Mouse (Mus musculus) midbrain, embryonic 14.5 days (tissue): ENCODE measurements around the gene Lypd6b. TPM values are rescaled to one million over a fixed set of nuclear protein-coding genes. Genes with fewer than 3 reads are reported as not detected.

Source experiments
- ATAC-seq: fragments of 200-750 bp; cut with Nextera tagmentation; 2 replicates; pipeline ENCODE4 v1.8.0; 2017; ENCODE audit warnings: moderate number of reproducible peaks, moderate library complexity; ENCODE audit not compliant: low FRiP score, low TSS enrichment
- DNase-seq: peaks from one replicate; pipeline ENCODE4 v3.0.0-alpha.2; 2015
- H3K27ac ChIP-seq: fragments of 300-500 bp; sonication (generic); replicated peaks from 2 replicates; pipeline ENCODE4 v1.5.1; 2014; ENCODE audit warnings: mild to moderate bottlenecking, low read depth, low read length, moderate library complexity
- H3K27me3 ChIP-seq: fragments of 300-500 bp; sonication (generic); 2 replicates; pipeline ENCODE4 v1.6.1; 2014; ENCODE audit warnings: low read length, control low read depth, mixed read lengths; ENCODE audit not compliant: control insufficient read depth, insufficient read depth
- H3K36me3 ChIP-seq: fragments of 300-500 bp; sonication (generic); 2 replicates; pipeline ENCODE4 v1.6.1; 2014; ENCODE audit warnings: low read length, control low read depth; ENCODE audit not compliant: control insufficient read depth, insufficient read depth
- H3K4me1 ChIP-seq: fragments of 300-500 bp; sonication (generic); 2 replicates; pipeline ENCODE4 v1.6.1; 2014; ENCODE audit warnings: mild to moderate bottlenecking, antibody characterized with exemption, low read length, control low read depth; ENCODE audit not compliant: control insufficient read depth, insufficient read depth
- H3K4me2 ChIP-seq: fragments of 300-500 bp; sonication (generic); 2 replicates; pipeline ENCODE4 v1.6.1; 2014; ENCODE audit warnings: mild to moderate bottlenecking, low read length, moderate library complexity
- H3K4me3 ChIP-seq: fragments of 300-500 bp; sonication (generic); replicated peaks from 2 replicates; pipeline ENCODE4 v1.5.1; 2014; ENCODE audit warnings: low read depth, low read length
- H3K9ac ChIP-seq: fragments of 300-500 bp; sonication (generic); replicated peaks from 2 replicates; pipeline ENCODE4 v1.6.1; 2014; ENCODE audit warnings: mild to moderate bottlenecking, low read length, moderate library complexity
- H3K9me3 ChIP-seq: fragments of 300-500 bp; sonication (generic); 2 replicates; pipeline ENCODE4 v1.6.1; 2016; ENCODE audit warnings: low read length, control low read depth, mixed read lengths; ENCODE audit not compliant: control insufficient read depth
- WGBS: fragments of 180-500 bp; shearing (Covaris S2); extraction: QIAGEN DNeasy Blood & Tissue Kit; methylation state at CpG from one replicate; pipeline ENCODE4 v1.1.7; 2014; 5-methylcytosine and 5-hydroxymethylcytosine counted together
- polyA plus RNA-seq: library from polyadenylated mRNA; unstranded; fragments of >200 nt; fragmentation: Nextera tagmentation; extraction: Ambion mirVana; gene quantifications from 2 replicates; pipeline ENCODE4 v1.2.1, GENCODE M21; 2014

Gene Lypd6b
- polyA plus RNA-seq, 1 experiment from 2014 or later = 8.7 TPM

GRCm38 (mm10) chr2:49825588-49825987, 38.1 kb downstream of the Lypd6b start:
- no peak for DNase-seq

GRCm38 (mm10) chr2:49827756-49828155, 40.3 kb downstream of the Lypd6b start:
- Histone ChIP-seq H3K4me2 (no peak overlapping the region), H3K9ac (no peak overlapping the region), H3K27ac (no peak overlapping the region), H3K9me3 (no peaks in the 10 kb centered on the region), H3K27me3 (no peaks in the 10 kb centered on the region), H3K4me1 (no peaks in the 10 kb centered on the region), H3K4me3 (no peak overlapping the region), H3K36me3 (no peaks in the 10 kb centered on the region)
- 43% methylated on average over 4 of the region's 4 CpGs for WGBS
- no peak for DNase-seq
- ATAC-seq = no peak

More at GRCm38 (mm10) chr2:49825588-49825987, 38.1 kb downstream of the Lypd6b start:
- no peaks in the 10 kb centered on the region for H3K36me3 ChIP-seq
- no peaks in the 10 kb centered on the region for H3K27me3 ChIP-seq
- H3K4me1 ChIP-seq = no peaks in the 10 kb centered on the region
- 73% methylated on average over 1 of the region's 1 CpGs for WGBS
- no peak overlapping the region for H3K4me2 ChIP-seq
- no peak overlapping the region for H3K9ac ChIP-seq
- no peak overlapping the region for H3K27ac ChIP-seq
- H3K4me3 ChIP-seq = no peak overlapping the region
- no peaks in the 10 kb centered on the region for H3K9me3 ChIP-seq
- ATAC-seq = no peak

- Histone ChIP-seq H3K4me1 (no peaks in the 10 kb centered on the region), H3K27ac (no peak overlapping the region), H3K36me3 (no peaks in the 10 kb centered on the region), H3K9ac (no peak overlapping the region), H3K27me3 (no peaks in the 10 kb centered on the region), H3K4me3 (no peak overlapping the region), H3K4me2 (no peak overlapping the region), H3K9me3 (no peaks in the 10 kb centered on the region)
- WGBS = 95% methylated on average over 3 of the region's 3 CpGs
- no peak for ATAC-seq
- no peak for DNase-seq
Measured at GRCm38 (mm10) chr2:49830369-49830768, 42.9 kb downstream of the Lypd6b start.

DNA sequence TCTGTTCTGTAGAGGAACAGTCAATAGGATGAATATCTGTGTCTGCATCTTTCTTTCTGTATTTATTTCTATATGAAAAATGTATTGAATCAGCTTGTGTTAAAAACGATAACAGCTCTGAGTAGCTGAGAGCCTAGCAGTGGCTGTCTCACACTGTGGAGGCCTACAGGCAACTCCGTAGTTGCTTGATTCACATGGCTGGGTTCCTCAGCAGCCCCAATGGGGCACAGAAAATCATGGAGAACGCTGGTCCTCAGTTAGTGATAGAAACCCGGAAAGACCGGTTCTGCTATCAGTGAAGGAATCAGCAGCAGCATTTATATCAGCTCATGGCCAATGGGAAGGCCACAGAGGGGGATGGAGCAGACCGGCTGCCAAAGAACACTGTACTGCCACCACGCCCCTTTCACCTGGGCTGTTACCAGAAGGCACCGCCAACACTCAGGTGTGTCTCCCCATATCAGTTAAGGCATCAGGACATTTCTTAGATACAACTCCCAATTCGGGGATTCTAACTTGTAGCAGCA, 44.9 kb downstream of the Lypd6b start:
- ATAC-seq = no peak
- WGBS = 87% methylated on average over 9 of the region's 9 CpGs

GRCm38 (mm10) chr2:49837454-49838059, 50.1 kb downstream of the Lypd6b start:
- Histone ChIP-seq H3K4me1 (no peaks in the 10 kb centered on the region), H3K27me3 (no peaks in the 10 kb centered on the region), H3K9ac (no peak overlapping the region), H3K27ac (no peak overlapping the region), H3K9me3 (no peaks in the 10 kb centered on the region), H3K36me3 (no peaks in the 10 kb centered on the region), H3K4me3 (no peak overlapping the region), H3K4me2 (no peak overlapping the region)
- ATAC-seq = no peak
- WGBS = 61% methylated on average over 12 of the region's 12 CpGs
- peak; percentile 21 for DNase-seq

More for the DNA sequence above, 44.9 kb downstream of the Lypd6b start:
- Histone ChIP-seq H3K36me3 (no peaks in the 10 kb centered on the region), H3K4me3 (no peak overlapping the region), H3K4me1 (no peaks in the 10 kb centered on the region), H3K27me3 (no peaks in the 10 kb centered on the region), H3K9me3 (no peaks in the 10 kb centered on the region), H3K27ac (no peak overlapping the region), H3K9ac (no peak overlapping the region), H3K4me2 (no peak overlapping the region)
- no peak for DNase-seq

- DNase-seq (peak; percentile 17), ATAC-seq (no peak)
- Histone ChIP-seq H3K9ac (no peak overlapping the region), H3K4me1 (no peaks in the 10 kb centered on the region), H3K27me3 (no peaks in the 10 kb centered on the region), H3K27ac (no peak overlapping the region), H3K9me3 (no peaks in the 10 kb centered on the region), H3K4me2 (no peak overlapping the region), H3K36me3 (no peaks in the 10 kb centered on the region), H3K4me3 (no peak overlapping the region)
- 80% methylated on average over 7 of the region's 7 CpGs for WGBS
Measured at GRCm38 (mm10) chr2:49838611-49839010, 51.1 kb downstream of the Lypd6b start.

DNA sequence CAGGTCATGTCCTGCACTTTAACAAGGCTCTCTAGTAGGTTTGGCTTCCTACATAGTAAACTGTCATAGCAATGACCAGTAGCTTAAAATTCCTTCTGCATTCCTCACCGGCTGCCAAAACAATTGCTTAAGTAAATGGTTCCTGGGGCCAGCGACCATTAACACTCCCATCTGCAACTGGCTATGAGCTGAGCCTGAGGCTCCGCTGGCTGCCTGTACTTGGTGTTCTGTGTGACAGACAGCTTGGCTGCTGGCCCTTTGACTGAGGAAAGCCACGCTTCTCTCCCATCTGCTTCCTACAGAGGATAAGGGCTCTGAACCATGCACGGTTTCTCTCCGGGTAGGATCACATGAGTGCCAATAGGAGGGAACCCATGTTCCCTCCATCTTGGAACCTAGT, 53.1 kb downstream of the Lypd6b start:
- Histone ChIP-seq H3K9ac (no peak overlapping the region), H3K27me3 (no peaks in the 10 kb centered on the region), H3K4me3 (no peak overlapping the region), H3K4me1 (peaks cover 7% of the 10 kb centered on the region), H3K36me3 (no peaks in the 10 kb centered on the region), H3K27ac (no peak overlapping the region), H3K4me2 (no peak overlapping the region), H3K9me3 (no peaks in the 10 kb centered on the region)
- DNase-seq (peak; percentile 30), ATAC-seq (no peak)
- 63% methylated on average over 6 of the region's 6 CpGs for WGBS

- H3K9ac ChIP-seq = no peak overlapping the region
- no peaks in the 10 kb centered on the region for H3K9me3 ChIP-seq
- no peak overlapping the region for H3K4me2 ChIP-seq
- H3K36me3 ChIP-seq = no peaks in the 10 kb centered on the region
- 93% methylated on average over 5 of the region's 5 CpGs for WGBS
- ATAC-seq (no peak), DNase-seq (no peak)
- H3K4me1 ChIP-seq = peaks cover 9% of the 10 kb centered on the region
- H3K27me3 ChIP-seq = no peaks in the 10 kb centered on the region
- H3K27ac ChIP-seq = no peak overlapping the region
- no peak overlapping the region for H3K4me3 ChIP-seq
Measured at GRCm38 (mm10) chr2:49841089-49841488, 53.6 kb downstream of the Lypd6b start.

GRCm38 (mm10) chr2:49845104-49845503, 57.6 kb downstream of the Lypd6b start:
- no peak overlapping the region for H3K4me2 ChIP-seq
- H3K4me1 ChIP-seq = peaks cover 9% of the 10 kb centered on the region
- H3K4me3 ChIP-seq = no peak overlapping the region
- peak; percentile 57 for DNase-seq
- no peak for ATAC-seq
- no peaks in the 10 kb centered on the region for H3K36me3 ChIP-seq
- WGBS = 7% methylated on average over 7 of the region's 7 CpGs
- no peak overlapping the region for H3K27ac ChIP-seq
- no peaks in the 10 kb centered on the region for H3K27me3 ChIP-seq
- no peaks in the 10 kb centered on the region for H3K9me3 ChIP-seq
- no peak overlapping the region for H3K9ac ChIP-seq
